Mouse (Mus musculus): ENCODE data around the gene Kcnab1.

GRCm38 (mm10) chr3:65385771-65386170, 276.6 kb downstream of the Kcnab1 start:
- TF ChIP-seq POLR2A (IDR thresholded peaks at IDR 0.05; ENCODE audit: borderline replicate concordance, extremely low read depth, low read depth, low read length) = no peak
- no peak for TF ChIP-seq CTCF (IDR thresholded peaks at IDR 0.05; ENCODE audit: insufficient read depth, low read length)

Data from lung, adult 2 months (tissue).